Mouse (Mus musculus) midbrain, postnatal 0 days (tissue): ENCODE data around the gene Itpa. TPM values are rescaled to one million over a fixed set of nuclear protein-coding genes. Genes with fewer than 3 reads are reported as not detected.
A peak's percentile ranks its signal among the peaks of the same experiment; 100 is the strongest.

Experiments used
- ATAC-seq: fragments of 200-750 bp; cut with Nextera tagmentation; 2 replicates; pipeline ENCODE4 v1.8.0; 2017; ENCODE audit warnings: moderate number of reproducible peaks, mild to moderate bottlenecking, moderate TSS enrichment, moderate library complexity; ENCODE audit not compliant: low FRiP score
- DNase-seq: peaks from one replicate; pipeline ENCODE4 v3.0.0-alpha.2; 2015; ENCODE audit warnings: low spot score
- H3K27ac ChIP-seq: fragments of 300-500 bp; sonication (generic); 2 replicates; pipeline ENCODE4 v1.5.1; 2014; ENCODE audit warnings: low read depth, mild to moderate bottlenecking, low read length, mixed read lengths
- H3K27me3 ChIP-seq: fragments of 300-500 bp; sonication (generic); 2 replicates; pipeline ENCODE4 v1.6.1; 2014; ENCODE audit warnings: low read length, control low read depth, mixed read lengths; ENCODE audit not compliant: insufficient read depth
- H3K36me3 ChIP-seq: fragments of 300-500 bp; sonication (generic); 2 replicates; pipeline ENCODE4 v1.6.1; 2014; ENCODE audit warnings: low read length, control low read depth, mixed read lengths; ENCODE audit not compliant: insufficient read depth
- H3K4me1 ChIP-seq: fragments of 300-500 bp; sonication (generic); 2 replicates; pipeline ENCODE4 v1.6.1; 2014; ENCODE audit warnings: mild to moderate bottlenecking, control low read depth, antibody characterized with exemption, low read length, mixed read lengths; ENCODE audit not compliant: insufficient read depth
- H3K4me2 ChIP-seq: fragments of 300-500 bp; sonication (generic); 2 replicates; pipeline ENCODE4 v1.6.1; 2014; ENCODE audit warnings: low read depth, mild to moderate bottlenecking, low read length, mixed read lengths; ENCODE audit not compliant: poor library complexity, severe bottlenecking
- H3K4me3 ChIP-seq: fragments of 300-500 bp; sonication (generic); 2 replicates; pipeline ENCODE4 v1.5.1; 2014; ENCODE audit warnings: low read depth, mild to moderate bottlenecking, low read length, moderate library complexity
- H3K9ac ChIP-seq: fragments of 300-500 bp; sonication (generic); replicated peaks from 2 replicates; pipeline ENCODE4 v1.6.1; 2014; ENCODE audit warnings: mild to moderate bottlenecking, low read length, moderate library complexity, mixed read lengths; ENCODE audit not compliant: poor library complexity, severe bottlenecking
- H3K9me3 ChIP-seq: fragments of 300-500 bp; sonication (generic); 2 replicates; pipeline ENCODE4 v1.6.1; 2016; ENCODE audit warnings: low read length, control low read depth
- CTCF ChIP-seq: IDR thresholded peaks from 2 replicates; pipeline ENCODE4 v1.5.1; 2016; ENCODE audit warnings: antibody characterized with exemption, mild to moderate bottlenecking
- WGBS: fragments of 180-500 bp; shearing (Covaris S2); extraction: QIAGEN DNeasy Blood & Tissue Kit; methylation state at CpG from one replicate; pipeline ENCODE4 v1.1.7; 2014; 5-methylcytosine and 5-hydroxymethylcytosine counted together
- polyA plus RNA-seq: library from polyadenylated mRNA; unstranded; fragments of >200 nt; fragmentation: Nextera tagmentation; extraction: Ambion mirVana; gene quantifications from 2 replicates; pipeline ENCODE4 v1.2.1, GENCODE M21; 2015
- total RNA-seq: library from RNA; depleted of rRNA; stranded (reverse); fragments of >200 nt; gene quantifications from 2 replicates; pipeline ENCODE4 v1.2.3, GENCODE M21; 2014

The Itpa gene
- total and polyA plus RNA-seq, 2 experiments from 2014 or later = 130 to 160 TPM

DNA sequence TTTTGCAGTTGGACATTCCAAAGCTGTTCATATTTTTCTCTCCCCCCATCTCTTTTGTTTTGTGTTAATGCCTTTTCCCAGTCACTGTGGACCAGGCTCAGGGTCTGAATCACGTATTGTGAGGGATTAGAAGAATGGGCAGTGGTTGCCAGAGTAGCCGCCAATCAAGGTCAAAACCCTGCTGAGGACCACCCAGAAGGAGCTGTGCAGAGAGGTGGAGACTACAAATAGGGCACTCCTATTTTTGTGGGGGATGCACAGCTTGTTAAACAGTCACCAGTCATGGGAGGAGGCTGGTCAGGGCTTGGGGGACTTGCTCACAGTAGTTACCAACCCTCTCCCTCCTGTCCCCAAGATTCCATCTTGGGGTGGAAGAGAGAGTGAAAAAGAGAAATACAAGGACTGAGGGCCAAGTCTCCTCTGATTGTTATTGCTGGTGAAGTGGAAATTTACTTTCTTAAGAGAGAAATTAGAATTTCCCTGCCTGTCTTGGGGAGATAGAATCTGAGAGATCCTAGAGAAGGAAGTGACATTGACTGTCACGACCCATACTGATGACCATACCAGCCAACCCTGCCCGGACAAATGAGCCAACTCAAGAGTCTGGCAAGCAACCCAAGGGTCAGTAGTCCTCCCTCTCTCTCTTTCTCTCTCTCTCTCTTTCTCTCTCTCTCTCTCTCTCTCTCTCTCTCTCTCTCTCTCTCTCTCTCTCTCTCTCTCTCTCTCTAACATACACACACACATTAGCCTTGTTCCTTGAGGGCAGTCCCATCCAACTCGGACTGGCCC lies 34.3 kb upstream of the Itpa start:
- WGBS = 39% methylated on average over 5 of the region's 5 CpGs
- Histone ChIP-seq H3K27ac (no peak overlapping the region), H3K9ac (no peak overlapping the region), H3K27me3 (peaks cover 26% of the 10 kb centered on the region), H3K4me1 (peaks cover 6% of the 10 kb centered on the region), H3K36me3 (peaks cover 23% of the 10 kb centered on the region), H3K4me3 (no peak overlapping the region), H3K4me2 (no peak overlapping the region), H3K9me3 (no peaks in the 10 kb centered on the region)
- no peak for TF ChIP-seq CTCF
- DNase-seq (peak; percentile 58), ATAC-seq (no peak)

DNA sequence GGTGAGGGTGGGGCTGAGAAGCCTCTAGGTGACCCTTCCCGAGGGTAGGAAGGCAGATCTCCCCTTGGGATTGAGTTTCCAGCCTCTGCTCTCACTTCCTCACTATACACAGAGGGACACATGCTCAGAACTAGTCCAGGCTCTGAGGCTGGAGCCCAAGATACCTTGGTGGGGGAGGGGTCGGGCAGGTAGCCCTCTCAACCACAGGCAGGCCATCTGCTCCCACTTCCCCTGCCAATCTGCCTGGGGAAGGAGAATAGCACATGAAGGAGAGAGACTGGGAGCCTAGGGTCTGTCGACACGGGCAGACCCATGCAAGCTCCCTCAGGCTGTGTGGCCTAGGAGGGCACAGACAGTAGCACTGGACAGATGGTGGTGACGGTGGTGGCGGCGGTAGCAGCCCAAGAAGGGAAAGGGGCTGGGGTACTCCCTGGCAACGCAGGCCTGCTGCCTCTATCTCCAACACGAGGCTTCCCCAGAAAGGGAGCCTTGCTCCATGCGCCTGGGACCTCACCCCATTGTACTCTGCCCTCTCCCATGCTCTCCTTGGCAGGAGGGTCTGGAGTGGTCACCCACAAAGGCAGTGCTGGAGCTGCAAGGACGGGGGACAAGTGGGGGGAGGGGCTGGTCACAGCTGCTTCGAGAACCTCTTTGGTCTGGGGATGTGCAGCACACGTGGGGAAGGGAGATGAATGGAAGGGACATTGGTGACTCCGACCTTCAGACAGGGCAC lies 33.2 kb upstream of the Itpa start:
- no peak for TF ChIP-seq CTCF
- H3K9me3 ChIP-seq = no peaks in the 10 kb centered on the region
- H3K27me3 ChIP-seq = peaks cover 26% of the 10 kb centered on the region
- peak overlapping the region; percentile 24; the same call in 1 of the 2 replicates for H3K4me2 ChIP-seq
- DNase-seq (peak; percentile 26), ATAC-seq (peak; percentile 18; the same call in 1 of the 2 replicates)
- H3K4me1 ChIP-seq = peaks cover 2% of the 10 kb centered on the region; the same call in 1 of the 2 replicates
- H3K36me3 ChIP-seq = peaks cover 24% of the 10 kb centered on the region
- no peak overlapping the region for H3K4me3 ChIP-seq
- WGBS = 25% methylated on average over 14 of the region's 14 CpGs
- no peak overlapping the region for H3K27ac ChIP-seq
- H3K9ac ChIP-seq = no peak overlapping the region

GRCm38 (mm10) chr2:130634739-130635411 lies 32.5 kb upstream of the Itpa start:
- peak; percentile 38; the same call in 1 of the 2 replicates for TF ChIP-seq CTCF
- H3K27ac ChIP-seq = no peak overlapping the region
- ATAC-seq = 0 out of 2 replicates have a peak, but pooled peaks have one; percentile 7
- no peak overlapping the region for H3K9ac ChIP-seq
- peaks cover 28% of the 10 kb centered on the region for H3K36me3 ChIP-seq
- 0 out of 2 replicates have a peak overlapping the region, but pooled peaks have one; percentile 6 for H3K4me3 ChIP-seq
- DNase-seq = no peak
- H3K9me3 ChIP-seq = no peaks in the 10 kb centered on the region
- 19% methylated on average over 37 of the region's 38 CpGs for WGBS
- peaks cover 26% of the 10 kb centered on the region for H3K27me3 ChIP-seq
- H3K4me2 ChIP-seq = peak overlapping the region; percentile 24
- H3K4me1 ChIP-seq = peaks cover 2% of the 10 kb centered on the region; the same call in 1 of the 2 replicates

DNA sequence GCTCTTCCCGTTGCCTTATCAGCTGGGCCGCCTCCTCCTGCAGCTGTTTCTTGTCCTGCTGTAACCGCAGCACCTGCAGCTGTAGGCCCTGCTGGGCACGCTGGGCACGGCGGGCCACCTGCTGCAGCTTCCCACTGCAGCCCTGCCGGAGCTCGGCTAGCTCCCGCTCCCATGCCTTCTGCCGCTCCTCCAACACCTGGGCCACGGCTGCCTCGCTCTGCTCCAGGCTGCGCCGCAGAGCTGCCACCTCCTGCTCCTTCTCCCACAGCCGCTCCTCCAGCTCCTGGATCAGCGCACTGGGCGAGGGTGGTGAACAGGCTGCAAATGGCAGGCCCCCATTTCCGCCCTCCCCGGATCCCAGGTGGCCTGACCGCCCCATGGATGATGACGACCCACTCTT lies 31.6 kb upstream of the Itpa start:
- peaks cover 26% of the 10 kb centered on the region for H3K27me3 ChIP-seq
- DNase-seq = no peak

DNA sequence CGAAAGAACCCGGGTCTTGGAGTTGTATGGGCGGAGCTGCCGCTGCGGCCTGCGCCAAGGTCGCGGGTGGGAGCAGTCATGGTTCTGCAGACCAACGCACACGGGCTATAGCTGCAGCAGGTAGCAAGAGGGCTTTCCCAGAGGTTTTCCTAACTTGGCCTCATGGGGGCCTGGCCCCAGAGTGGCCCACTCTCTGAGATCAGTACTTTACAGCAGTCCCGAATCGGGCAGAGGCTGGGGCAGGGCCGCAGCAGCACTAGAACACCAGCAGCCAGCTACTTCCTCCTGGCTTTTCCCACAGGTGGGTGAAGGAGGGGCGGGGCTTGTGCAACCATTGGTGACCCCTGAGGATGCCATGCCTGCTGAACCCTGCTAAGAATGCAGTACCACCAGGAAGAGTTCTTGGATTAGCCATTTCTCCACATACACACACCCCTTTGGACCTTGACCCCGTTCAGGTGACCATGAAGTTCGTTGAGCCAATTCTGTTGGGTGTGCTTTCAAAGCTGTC lies 29.3 kb upstream of the Itpa start:
- no peak for DNase-seq
- peaks cover 12% of the 10 kb centered on the region for H3K4me1 ChIP-seq
- no peak for ATAC-seq
- no peak overlapping the region for H3K27ac ChIP-seq
- H3K4me2 ChIP-seq = no peak overlapping the region
- WGBS = 35% methylated on average over 16 of the region's 16 CpGs
- H3K36me3 ChIP-seq = peaks cover 28% of the 10 kb centered on the region
- no peak overlapping the region for H3K4me3 ChIP-seq
- no peak for TF ChIP-seq CTCF
- H3K9me3 ChIP-seq = no peaks in the 10 kb centered on the region
- no peak overlapping the region for H3K9ac ChIP-seq
- H3K27me3 ChIP-seq = peaks cover 26% of the 10 kb centered on the region

More for the DNA sequence above, 31.6 kb upstream of the Itpa start:
- Histone ChIP-seq H3K4me1 (peaks cover 6% of the 10 kb centered on the region), H3K9ac (no peak overlapping the region), H3K27ac (no peak overlapping the region), H3K9me3 (no peaks in the 10 kb centered on the region), H3K4me3 (no peak overlapping the region), H3K4me2 (no peak overlapping the region), H3K36me3 (peaks cover 28% of the 10 kb centered on the region)
- no peak for ATAC-seq
- no peak for TF ChIP-seq CTCF
- 35% methylated on average over 21 of the region's 21 CpGs for WGBS
